Mouse (Mus musculus) kidney, embryonic 14.5 days (tissue): Measurements from ENCODE around the gene Mrpl27. TPM values are rescaled to one million over a fixed set of nuclear protein-coding genes. Genes with fewer than 3 reads are reported as not detected.
"Not testable (repeated sequence)": the region's sequence is repeated elsewhere in the genome, so short reads cannot be mapped to it uniquely, and the experiment has no call there.

Experiments
- ATAC-seq: fragments of 200-750 bp; cut with Nextera tagmentation; 2 replicates; pipeline ENCODE4 v1.8.0; 2017; ENCODE audit warnings: moderate number of reproducible peaks, mild to moderate bottlenecking, moderate TSS enrichment, moderate library complexity; ENCODE audit not compliant: low FRiP score, low TSS enrichment
- H3K27ac ChIP-seq: fragments of 300-500 bp; sonication (generic); 2 replicates; pipeline ENCODE4 v1.5.1; 2014; ENCODE audit warnings: low read depth, mild to moderate bottlenecking, low read length, moderate library complexity, mixed read lengths
- H3K27me3 ChIP-seq: fragments of 300-500 bp; sonication (generic); 2 replicates; pipeline ENCODE4 v1.6.1; 2014; ENCODE audit warnings: mild to moderate bottlenecking, low read length; ENCODE audit not compliant: control insufficient read depth, insufficient read depth
- H3K36me3 ChIP-seq: fragments of 300-500 bp; sonication (generic); 2 replicates; pipeline ENCODE4 v1.6.1; 2014; ENCODE audit warnings: low read length, mixed read lengths; ENCODE audit not compliant: control insufficient read depth, insufficient read depth
- H3K4me1 ChIP-seq: fragments of 300-500 bp; sonication (generic); 2 replicates; pipeline ENCODE4 v1.6.1; 2014; ENCODE audit warnings: low read length, mixed read lengths; ENCODE audit not compliant: control insufficient read depth, insufficient read depth
- H3K4me2 ChIP-seq: fragments of 300-500 bp; sonication (generic); replicated peaks from 2 replicates; pipeline ENCODE4 v1.6.1; 2014; ENCODE audit warnings: low read depth, mild to moderate bottlenecking, low read length
- H3K4me3 ChIP-seq: fragments of 300-500 bp; sonication (generic); 2 replicates; pipeline ENCODE4 v1.5.1; 2014; ENCODE audit warnings: mild to moderate bottlenecking, low read length
- H3K9ac ChIP-seq: fragments of 300-500 bp; sonication (generic); 2 replicates; pipeline ENCODE4 v1.6.1; 2014; ENCODE audit warnings: low read depth, mild to moderate bottlenecking, low read length, moderate library complexity
- H3K9me3 ChIP-seq: fragments of 300-500 bp; sonication (generic); 2 replicates; pipeline ENCODE4 v1.6.1; 2016; ENCODE audit warnings: low read length; ENCODE audit not compliant: control insufficient read depth
- WGBS: fragments of 180-500 bp; shearing (Covaris S2); extraction: QIAGEN DNeasy Blood & Tissue Kit; methylation state at CpG from one replicate; pipeline ENCODE4 v1.1.7; 2014; 5-methylcytosine and 5-hydroxymethylcytosine counted together
- polyA plus RNA-seq: library from polyadenylated mRNA; unstranded; fragments of >200 nt; fragmentation: Nextera tagmentation; extraction: Ambion mirVana; gene quantifications from 2 replicates; pipeline ENCODE4 v1.2.1, GENCODE M21; 2014

Mrpl27 gene
- polyA plus RNA-seq, 1 experiment from 2014 or later: 154 TPM

DNA sequence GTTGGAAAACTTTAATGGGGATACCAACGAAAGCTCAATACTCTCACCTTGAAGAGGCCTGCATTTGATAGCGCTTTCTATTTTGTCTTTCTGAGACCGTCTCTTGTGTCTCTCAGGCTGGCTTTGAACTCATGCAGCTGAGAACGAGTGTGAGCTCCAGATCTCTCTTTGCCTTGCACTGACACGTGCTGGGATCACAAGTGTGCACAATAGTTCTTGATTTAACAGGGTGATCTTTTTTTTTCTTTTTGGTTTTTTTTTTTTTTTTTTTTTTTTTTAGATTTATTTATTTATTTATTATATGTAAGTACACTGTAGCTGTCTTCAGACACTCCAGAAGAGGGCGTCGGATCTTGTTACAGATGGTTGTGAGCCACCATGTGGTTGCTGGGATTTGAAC is 2.3 kb upstream of the Mrpl27 start:
- H3K9ac ChIP-seq, H3K27me3 ChIP-seq, H3K27ac ChIP-seq, ATAC-seq, H3K4me3 ChIP-seq, H3K4me1 ChIP-seq, H3K4me2 ChIP-seq, H3K9me3 ChIP-seq: not testable (repeated sequence)
- peaks cover 40% of the 10 kb centered on the region for H3K36me3 ChIP-seq
- WGBS: 95% methylated on average over 5 of the region's 7 CpGs

DNA sequence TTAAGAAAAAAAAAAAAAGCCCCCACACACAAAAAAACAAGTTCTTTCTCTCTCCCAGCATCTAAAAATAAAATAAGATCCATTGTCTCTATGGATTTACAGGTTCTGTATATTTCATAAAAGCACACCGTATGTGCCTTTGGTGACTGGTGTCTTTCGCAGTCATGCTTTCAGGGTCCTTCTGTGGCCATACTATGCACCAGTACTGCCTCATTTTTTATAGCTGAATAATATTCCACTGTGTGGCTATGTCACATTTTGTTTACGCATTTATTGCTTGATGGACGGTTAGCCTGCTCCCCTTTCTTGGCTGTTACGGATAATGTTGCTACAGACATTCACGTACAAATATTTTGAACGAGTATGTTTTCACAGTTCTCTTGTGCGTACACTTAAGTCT is 594 bp upstream of the Mrpl27 start:
- H3K27ac ChIP-seq: no peak overlapping the region
- no peak for ATAC-seq

DNA sequence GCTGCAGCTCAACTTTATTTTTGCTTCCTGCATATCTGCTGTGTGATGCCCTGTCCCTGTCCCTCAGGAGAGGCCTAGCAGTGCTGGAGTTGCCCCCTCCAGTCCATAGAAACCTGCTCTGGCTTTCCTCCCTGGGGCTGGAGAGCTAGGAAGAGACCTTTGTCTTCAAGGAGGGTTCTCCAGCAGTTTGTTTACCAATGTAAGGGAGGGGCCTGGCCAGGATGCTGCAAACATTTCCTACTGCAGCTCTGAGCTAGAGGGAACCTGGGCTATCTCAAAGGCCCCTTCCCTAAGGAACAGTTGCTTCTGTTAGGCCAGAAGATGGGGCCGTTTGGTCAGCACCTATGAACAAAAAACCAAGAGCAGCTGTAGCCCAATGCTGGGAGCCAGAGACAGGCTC is 7.8 kb downstream of the Mrpl27 start:
- ATAC-seq: no peak
- H3K27me3 ChIP-seq: no peaks in the 10 kb centered on the region
- no peak overlapping the region for H3K9ac ChIP-seq
- no peak overlapping the region for H3K4me2 ChIP-seq
- H3K9me3 ChIP-seq: no peaks in the 10 kb centered on the region
- no peak overlapping the region for H3K27ac ChIP-seq
- H3K36me3 ChIP-seq: peaks cover 74% of the 10 kb centered on the region
- H3K4me3 ChIP-seq: no peak overlapping the region
- WGBS: 54% methylated on average over 1 of the region's 1 CpGs
- H3K4me1 ChIP-seq: no peaks in the 10 kb centered on the region

More for the DNA sequence above, 594 bp upstream of the Mrpl27 start:
- H3K9me3 ChIP-seq: no peaks in the 10 kb centered on the region
- H3K4me3 ChIP-seq: peak overlapping the region; percentile 71
- peaks cover 8% of the 10 kb centered on the region for H3K4me1 ChIP-seq
- H3K36me3 ChIP-seq: peaks cover 37% of the 10 kb centered on the region
- H3K4me2 ChIP-seq: peak overlapping the region; percentile 58
- WGBS: 51% methylated on average over 8 of the region's 8 CpGs
- peak overlapping the region; percentile 70 for H3K9ac ChIP-seq
- H3K27me3 ChIP-seq: no peaks in the 10 kb centered on the region

DNA sequence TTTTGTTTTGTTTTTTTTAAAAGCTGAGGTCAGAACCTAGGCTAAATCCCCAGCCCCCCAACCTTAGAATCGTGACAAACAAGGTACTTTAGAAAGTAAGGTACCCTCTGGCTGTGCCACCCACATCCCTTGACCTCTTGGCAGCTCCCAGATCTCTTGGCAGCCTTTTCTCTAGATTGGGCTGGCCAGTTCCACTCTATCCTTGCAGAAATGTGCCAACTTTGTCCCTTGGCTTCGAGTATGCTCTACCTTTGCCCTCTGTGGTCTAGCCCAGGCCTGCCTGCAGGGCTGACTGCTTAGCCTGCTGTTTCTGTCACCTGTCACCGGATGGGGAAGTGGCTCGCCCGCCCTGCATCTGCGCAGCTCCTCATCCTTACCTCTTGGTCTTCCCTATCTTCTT is 11.7 kb downstream of the Mrpl27 start:
- Histone ChIP-seq H3K4me2 (no peak overlapping the region), H3K4me3 (no peak overlapping the region), H3K9ac (no peak overlapping the region), H3K4me1 (no peaks in the 10 kb centered on the region), H3K27me3 (no peaks in the 10 kb centered on the region), H3K27ac (no peak overlapping the region), H3K36me3 (peaks cover 82% of the 10 kb centered on the region), H3K9me3 (no peaks in the 10 kb centered on the region)
- no peak for ATAC-seq
- 94% methylated on average over 6 of the region's 6 CpGs for WGBS

DNA sequence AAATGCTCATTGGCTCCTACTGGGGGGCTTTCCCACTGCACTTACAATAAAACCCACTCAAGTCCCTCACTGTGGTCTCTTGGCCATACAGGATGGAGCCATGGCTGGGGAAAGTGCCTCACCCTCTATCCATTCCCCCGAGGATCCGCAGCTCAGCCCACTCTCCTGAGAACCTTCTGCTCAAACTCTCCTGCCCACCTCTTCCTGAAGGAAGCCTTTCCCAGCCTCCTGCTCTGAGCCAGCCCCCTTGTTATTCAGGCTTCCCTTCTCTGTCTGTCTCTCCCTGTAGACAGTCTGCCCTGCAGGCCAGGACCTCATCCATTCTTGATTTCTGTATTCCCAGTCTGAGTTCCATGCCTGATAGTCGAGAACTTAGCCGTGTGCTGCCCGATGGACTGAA is 21.4 kb downstream of the Mrpl27 start:
- no peak for ATAC-seq
- H3K4me2 ChIP-seq: no peak overlapping the region
- WGBS: 75% methylated on average over 5 of the region's 5 CpGs

DNA sequence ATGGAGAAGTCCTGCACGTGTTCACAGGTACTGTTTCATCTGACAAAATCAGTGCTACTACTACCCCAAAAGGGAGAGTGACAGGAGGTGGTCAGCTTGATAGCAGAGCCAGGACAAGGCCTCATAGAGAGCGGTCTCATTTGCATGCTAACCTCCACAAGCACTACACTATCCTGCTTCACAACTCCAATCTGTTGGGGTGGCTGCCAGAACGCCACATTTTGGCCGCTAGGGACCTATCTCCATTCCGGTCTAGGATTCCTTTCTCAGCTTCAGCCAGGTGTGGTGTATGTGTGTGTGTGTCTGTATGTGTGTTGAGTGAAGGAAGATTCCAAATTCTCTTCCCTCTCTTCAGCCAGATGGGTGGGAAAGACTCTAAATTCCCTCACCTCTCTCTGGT is 21.9 kb downstream of the Mrpl27 start:
- no peak for ATAC-seq
- H3K4me2 ChIP-seq: no peak overlapping the region
- peaks cover 2% of the 10 kb centered on the region for H3K36me3 ChIP-seq
- no peaks in the 10 kb centered on the region for H3K27me3 ChIP-seq
- H3K27ac ChIP-seq: no peak overlapping the region
- no peak overlapping the region for H3K9ac ChIP-seq
- WGBS: 72% methylated on average over 5 of the region's 5 CpGs
- peaks cover 21% of the 10 kb centered on the region for H3K4me1 ChIP-seq
- H3K9me3 ChIP-seq: no peaks in the 10 kb centered on the region
- H3K4me3 ChIP-seq: no peak overlapping the region

More for the DNA sequence above, 21.4 kb downstream of the Mrpl27 start:
- Histone ChIP-seq H3K27ac (no peak overlapping the region), H3K4me1 (peaks cover 21% of the 10 kb centered on the region), H3K4me3 (no peak overlapping the region), H3K9me3 (no peaks in the 10 kb centered on the region), H3K9ac (0 out of 2 replicates have a peak overlapping the region, but pooled peaks have one; percentile 23), H3K27me3 (no peaks in the 10 kb centered on the region), H3K36me3 (peaks cover 6% of the 10 kb centered on the region)

DNA sequence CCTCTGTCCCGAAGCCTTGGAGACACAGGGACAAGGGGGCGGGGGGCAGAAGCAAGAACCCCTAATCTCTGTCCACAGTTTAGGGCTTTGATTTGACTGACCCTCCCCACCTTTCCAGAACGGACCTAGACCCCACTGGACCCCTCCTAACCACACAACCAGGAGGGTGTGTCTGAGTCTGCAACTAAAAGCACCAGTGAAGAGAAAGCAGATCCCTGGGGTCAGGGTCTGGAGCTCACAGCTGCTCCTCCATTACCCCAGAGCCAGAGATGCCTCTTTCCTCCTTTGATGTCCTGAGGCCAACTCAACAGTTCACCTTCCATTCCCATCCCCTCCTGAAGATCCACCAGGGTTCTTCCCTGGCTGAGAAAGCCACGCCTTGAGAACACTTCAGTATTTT is 22.7 kb downstream of the Mrpl27 start:
- no peak overlapping the region for H3K27ac ChIP-seq
- WGBS: 39% methylated on average over 4 of the region's 4 CpGs
- ATAC-seq: peak; percentile 11; the same call in 1 of the 2 replicates

DNA sequence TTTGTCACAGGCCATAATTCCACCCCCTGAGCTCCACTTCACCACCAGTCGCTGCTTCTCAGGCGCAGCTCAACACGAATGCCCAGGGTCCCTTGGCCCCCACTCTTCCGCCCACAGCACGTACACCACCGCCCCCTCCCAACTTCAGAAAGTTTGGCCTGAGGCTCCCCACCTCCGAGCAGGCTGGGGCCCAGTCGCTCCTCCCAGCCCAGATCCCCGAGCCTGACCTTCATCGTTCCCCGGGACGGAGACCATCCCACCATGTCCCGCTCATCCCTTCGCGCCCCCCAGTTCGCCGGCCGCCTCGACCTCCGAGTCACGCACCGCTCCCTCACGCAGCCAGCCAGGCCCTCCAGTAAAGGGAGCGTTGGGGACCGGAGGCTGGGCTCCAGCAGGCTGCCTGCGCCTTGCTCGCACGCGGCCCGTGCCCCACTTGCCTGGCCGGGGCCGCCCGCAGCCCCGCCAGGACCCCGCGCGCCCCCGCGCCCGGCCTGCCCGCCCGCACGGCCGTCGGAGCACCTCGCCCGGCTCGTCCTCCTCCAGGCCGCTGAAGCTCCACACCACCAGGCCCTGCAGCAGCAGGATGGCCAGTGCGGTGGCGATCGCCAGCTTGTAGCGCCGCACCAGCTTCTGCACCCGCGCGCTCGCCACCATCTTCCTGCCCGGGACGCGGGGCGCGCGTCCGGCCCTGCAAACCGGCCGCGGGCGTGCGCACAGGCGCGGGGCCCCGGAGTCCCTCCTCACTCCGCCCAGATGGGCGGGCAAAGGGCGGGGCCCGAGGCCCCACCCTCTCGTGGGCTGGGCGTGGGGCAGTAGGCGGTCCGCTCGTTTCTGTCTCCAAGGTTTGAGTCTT is 23.4 kb downstream of the Mrpl27 start, which contains the start of gene Xylt2:
TSS of gene Xylt2 (minus strand) at position 762 of the 853 bp plus-strand sequence.
- peak within 1 kb of the TSS; percentile 61 for H3K4me2 ChIP-seq
- no peaks in the 10 kb centered on the region for H3K36me3 ChIP-seq
- peak within 1 kb of the TSS; percentile 82 for H3K27ac ChIP-seq
- no peaks in the 10 kb centered on the region for H3K9me3 ChIP-seq
- H3K9ac ChIP-seq: peak within 1 kb of the TSS; percentile 94
- no peaks in the 10 kb centered on the region for H3K27me3 ChIP-seq
- WGBS: under 1% methylated on average over 76 of the region's 82 CpGs
- H3K4me3 ChIP-seq: peak within 1 kb of the TSS; percentile 94
- H3K4me1 ChIP-seq: peaks cover 21% of the 10 kb centered on the region
- ATAC-seq: peak; percentile 93

More for the DNA sequence above, 22.7 kb downstream of the Mrpl27 start:
- Histone ChIP-seq H3K4me3 (peak overlapping the region; percentile 94), H3K27me3 (no peaks in the 10 kb centered on the region), H3K9me3 (no peaks in the 10 kb centered on the region), H3K4me1 (peaks cover 21% of the 10 kb centered on the region), H3K9ac (peak overlapping the region; percentile 94; the same call in 1 of the 2 replicates), H3K4me2 (peak overlapping the region; percentile 61), H3K36me3 (no peaks in the 10 kb centered on the region)

DNA sequence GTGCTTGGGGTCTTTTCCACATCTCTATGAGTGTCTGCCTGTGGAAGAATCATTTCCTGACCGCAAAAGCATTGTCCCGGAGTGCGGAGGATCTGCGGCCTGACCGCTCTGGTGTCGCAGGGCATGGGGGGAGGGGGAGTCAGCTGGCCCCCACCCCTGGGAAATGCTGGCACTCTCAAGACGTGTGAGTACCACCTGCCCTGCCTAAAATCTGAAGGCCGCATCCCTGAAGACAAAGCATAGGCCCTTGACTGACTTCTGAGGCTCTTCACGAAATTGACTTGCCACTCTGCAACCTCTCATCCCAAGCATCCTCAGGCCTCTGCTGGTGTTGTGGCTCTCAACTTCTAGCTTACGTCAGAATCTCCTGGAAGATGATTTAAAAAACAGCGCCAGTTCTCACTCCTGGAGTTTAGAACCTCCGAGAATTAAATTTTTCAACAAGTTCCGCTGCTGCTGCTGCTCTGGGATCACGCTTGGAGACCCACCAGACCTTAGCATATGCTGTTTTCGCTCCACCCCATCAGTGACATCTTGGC is 24.1 kb downstream of the Mrpl27 start:
- H3K36me3 ChIP-seq: no peaks in the 10 kb centered on the region
- WGBS: 34% methylated on average over 15 of the region's 15 CpGs
- no peak; the same call in 1 of the 2 replicates for ATAC-seq

More for the DNA sequence above, 24.1 kb downstream of the Mrpl27 start:
- Histone ChIP-seq H3K27ac (no peak overlapping the region), H3K4me2 (peak overlapping the region; percentile 61), H3K27me3 (no peaks in the 10 kb centered on the region), H3K9me3 (no peaks in the 10 kb centered on the region), H3K4me1 (peaks cover 21% of the 10 kb centered on the region), H3K4me3 (peak overlapping the region; percentile 94), H3K9ac (no peak overlapping the region)
